Mouse (Mus musculus) NIH3T3 (cell line): ENCODE results near the gene Lman1l.
A peak's percentile ranks its signal among the peaks of the same experiment; 100 is the strongest.

Source experiments
- DNase-seq: peaks from one replicate; pipeline ENCODE4 v3.0.0-alpha.2; 2012; ENCODE audit warnings: low read depth

Lman1l gene

GRCm38 (mm10) chr9:57620674-57621073 lies at the start of gene Lman1l:
Gene Lman1l (minus strand): TSS chr9:57620774.
- no peak for DNase-seq

- no peak for DNase-seq
Measured at GRCm38 (mm10) chr9:57669566-57669965, 49.0 kb upstream of the Lman1l start.

GRCm38 (mm10) chr9:57668277-57668676 lies 47.7 kb upstream of the Lman1l start:
- DNase-seq: no peak

GRCm38 (mm10) chr9:57667817-57668216 lies 47.2 kb upstream of the Lman1l start:
- DNase-seq: no peak

- no peak for DNase-seq
Measured at GRCm38 (mm10) chr9:57667136-57667535, 46.6 kb upstream of the Lman1l start.

- DNase-seq: no peak
Measured at GRCm38 (mm10) chr9:57666536-57666935, 46.0 kb upstream of the Lman1l start.

GRCm38 (mm10) chr9:57664616-57665015 lies 44.0 kb upstream of the Lman1l start:
- no peak for DNase-seq

- DNase-seq: no peak
Measured at GRCm38 (mm10) chr9:57661552-57661951, 41.0 kb upstream of the Lman1l start.

GRCm38 (mm10) chr9:57660501-57660900 lies 39.9 kb upstream of the Lman1l start:
- DNase-seq: no peak

- peak; percentile 90 for DNase-seq
Measured at GRCm38 (mm10) chr9:57659774-57660173, 39.2 kb upstream of the Lman1l start.

GRCm38 (mm10) chr9:57658970-57659369 lies 38.4 kb upstream of the Lman1l start:
- DNase-seq: no peak

- no peak for DNase-seq
Measured at GRCm38 (mm10) chr9:57657843-57658242, 37.3 kb upstream of the Lman1l start.

GRCm38 (mm10) chr9:57656631-57657350 lies 36.2 kb upstream of the Lman1l start:
- peak; percentile 36 for DNase-seq

- DNase-seq: peak; percentile 96
Measured at GRCm38 (mm10) chr9:57655749-57656148, 35.2 kb upstream of the Lman1l start.

GRCm38 (mm10) chr9:57654966-57655365 lies 34.4 kb upstream of the Lman1l start:
- no peak for DNase-seq

GRCm38 (mm10) chr9:57653283-57653682 lies 32.7 kb upstream of the Lman1l start, which contains the start of gene Csk:
Gene Csk (minus strand): TSS chr9:57653631.
- no peak for DNase-seq

- DNase-seq: no peak
Measured at GRCm38 (mm10) chr9:57652855-57653254, 32.3 kb upstream of the Lman1l start.

GRCm38 (mm10) chr9:57652351-57652750 lies 31.8 kb upstream of the Lman1l start:
- DNase-seq: no peak

GRCm38 (mm10) chr9:57650786-57651311 lies 30.3 kb upstream of the Lman1l start:
- DNase-seq: peak; percentile 19

- peak; percentile 61 for DNase-seq
Measured at GRCm38 (mm10) chr9:57650130-57650785, 29.7 kb upstream of the Lman1l start.

- no peak for DNase-seq
Measured at GRCm38 (mm10) chr9:57647286-57648108, 26.9 kb upstream of the Lman1l start.

- DNase-seq: no peak
Measured at GRCm38 (mm10) chr9:57646551-57647103, 26.1 kb upstream of the Lman1l start.
